In genomic region chr12:36721223-36721622, GRCm38 (mm10) we compare ENCODE assay signal across 11 mouse cellular contexts.
DNase-seq lines count a peak whose midpoint lies in the region; ATAC-seq lines count a peak whose summit lies in the region.
"Had no signal": no experiment of that assay in that cellular context is flagged by ENCODE, and none has a peak within 500 bp of the region (broad histone marks: within the 10 kb centered on the region; RNA-seq: fewer than 3 reads in every experiment).

No protein-coding gene starts in this region.

- H3K4me1 ChIP-seq in forebrain, embryonic 14.5 days (ENCODE audit: control insufficient read depth, insufficient read depth, low read length): no peaks in the 10 kb centered on the region
- H3K4me1 ChIP-seq in forebrain, embryonic 11.5 days (replicated peaks; ENCODE audit: control insufficient read depth, insufficient read depth, low read length): no peaks in the 10 kb centered on the region; the same call in 1 of the 2 replicates
- peaks cover 20% of the 10 kb centered on the region; the same call in 1 of the 2 replicates for H3K4me1 ChIP-seq in lung, embryonic 15.5 days
- H3K4me1 ChIP-seq: neural tube, embryonic 12.5 days had no signal

- H3K9ac ChIP-seq in forebrain, embryonic 14.5 days (ENCODE audit: low read length): no peak overlapping the region
- H3K9ac ChIP-seq in forebrain, embryonic 11.5 days (ENCODE audit: low read length): no peak overlapping the region
- no peak overlapping the region for H3K9ac ChIP-seq in lung, embryonic 15.5 days
- H3K9ac ChIP-seq: neural tube, embryonic 12.5 days had no signal

- peak; percentile 71 for DNase-seq in forebrain, embryonic 14.5 days (ENCODE audit: low spot score)
- no peak for DNase-seq in forebrain, embryonic 11.5 days (ENCODE audit: low spot score)
- DNase-seq in lung, postnatal 25 days (ENCODE audit: low spot score): no peak
- peak; percentile 42 for DNase-seq in kidney, adult 9 months
- DNase-seq in lung, postnatal 14 days: peak; percentile 22
- no peak for DNase-seq in liver
- DNase-seq in layer of hippocampus, adult 11-12 months (ENCODE audit: low spot score): no peak
- DNase-seq: heart, postnatal 36 days; thymus, postnatal 14 days had no signal

- H3K27ac ChIP-seq in forebrain, embryonic 14.5 days (ENCODE audit: low read depth, low read length): no peak overlapping the region
- H3K27ac ChIP-seq in forebrain, embryonic 11.5 days (ENCODE audit: low read depth, low read length): no peak overlapping the region
- H3K27ac ChIP-seq in lung, embryonic 15.5 days: peak overlapping the region; percentile 46
- H3K27ac ChIP-seq: neural tube, embryonic 12.5 days had no signal

- H3K27me3 ChIP-seq in forebrain, embryonic 14.5 days (replicated peaks; ENCODE audit: control insufficient read depth, insufficient read depth, low read length): no peaks in the 10 kb centered on the region
- H3K27me3 ChIP-seq in forebrain, embryonic 11.5 days (ENCODE audit: control insufficient read depth, insufficient read depth, low read length): no peaks in the 10 kb centered on the region
- H3K27me3 ChIP-seq in lung, embryonic 15.5 days: no peaks in the 10 kb centered on the region
- H3K27me3 ChIP-seq: neural tube, embryonic 12.5 days had no signal

- no peak overlapping the region for H3K4me2 ChIP-seq in forebrain, embryonic 14.5 days (ENCODE audit: low read length)
- no peak overlapping the region for H3K4me2 ChIP-seq in forebrain, embryonic 11.5 days (ENCODE audit: low read depth, low read length, severe bottlenecking)
- H3K4me2 ChIP-seq in lung, embryonic 15.5 days: no peak overlapping the region
- H3K4me2 ChIP-seq: neural tube, embryonic 12.5 days had no signal

- no peak overlapping the region for H3K4me3 ChIP-seq in forebrain, embryonic 14.5 days (ENCODE audit: low read depth, low read length)
- no peak overlapping the region for H3K4me3 ChIP-seq in forebrain, embryonic 11.5 days (ENCODE audit: low read depth, low read length)
- no peak overlapping the region for H3K4me3 ChIP-seq in lung, embryonic 15.5 days
- H3K4me3 ChIP-seq: neural tube, embryonic 12.5 days had no signal

- no peaks in the 10 kb centered on the region for H3K9me3 ChIP-seq in forebrain, embryonic 14.5 days (replicated peaks; ENCODE audit: control insufficient read depth, low read length)
- no peaks in the 10 kb centered on the region for H3K9me3 ChIP-seq in forebrain, embryonic 11.5 days (ENCODE audit: control insufficient read depth, low read length)
- no peaks in the 10 kb centered on the region for H3K9me3 ChIP-seq in lung, embryonic 15.5 days
- H3K9me3 ChIP-seq: neural tube, embryonic 12.5 days had no signal

- H3K36me3 ChIP-seq in forebrain, embryonic 14.5 days (ENCODE audit: control insufficient read depth, insufficient read depth, low read length): no peaks in the 10 kb centered on the region
- H3K36me3 ChIP-seq in forebrain, embryonic 11.5 days (ENCODE audit: control insufficient read depth, insufficient read depth, low read length): no peaks in the 10 kb centered on the region
- no peaks in the 10 kb centered on the region for H3K36me3 ChIP-seq in lung, embryonic 15.5 days
- H3K36me3 ChIP-seq: neural tube, embryonic 12.5 days had no signal

- peak; percentile 92 for ATAC-seq in forebrain, embryonic 14.5 days
- no peak for ATAC-seq in forebrain, embryonic 11.5 days (replicated peaks; ENCODE audit: low FRiP score)
- no peak for ATAC-seq in lung, embryonic 15.5 days (ENCODE audit: borderline replicate concordance, extremely low read depth, low FRiP score, low TSS enrichment)

- WGBS in forebrain, embryonic 14.5 days: 25% methylated on average over 6 of the region's 6 CpGs
- WGBS in forebrain, embryonic 11.5 days: 66% methylated on average over 6 of the region's 6 CpGs
- WGBS in lung, embryonic 15.5 days: 46% methylated on average over 6 of the region's 6 CpGs

Comparison
In these comparisons a context has a peak if more than half of its experiments do, and no peak if none do; other contexts are left out.
1. DNase-seq: peak in forebrain, embryonic 14.5 days (single experiment), kidney, adult 9 months (single experiment) and lung, postnatal 14 days (single experiment); none in forebrain, embryonic 11.5 days (single experiment), lung, postnatal 25 days (single experiment), liver (single experiment) and layer of hippocampus, adult 11-12 months (single experiment).